Mouse (Mus musculus) gastrocnemius, adult 18-20 months (tissue): ENCODE results near the gene Sp3. TPM values are rescaled to one million over a fixed set of nuclear protein-coding genes. Genes with fewer than 3 reads are reported as not detected.
"Not testable (repeated sequence)": the region's sequence is repeated elsewhere in the genome, so short reads cannot be mapped to it uniquely, and the experiment has no call there.

ENCODE experiments used
- DNase-seq: peaks from one replicate; pipeline ENCODE4 v3.0.0; 2021; ENCODE audit warnings: low spot score
- total RNA-seq, 2 experiments: library from RNA; stranded (reverse); gene quantifications; 2 replicates each; pipeline ENCODE4 v1.2.3; 2021

Gene Sp3
- total RNA-seq, 2 experiments from 2014 or later: 17.2 to 20.5 TPM

GRCm38 (mm10) chr2:72994165-72994564 lies 13.9 kb upstream of the Sp3 start:
- no peak for DNase-seq

GRCm38 (mm10) chr2:72992497-72992896 lies 12.3 kb upstream of the Sp3 start:
- DNase-seq: no peak

- DNase-seq: not testable (repeated sequence)
These were observed 8.7 kb upstream of the Sp3 start for GRCm38 (mm10) chr2:72988945-72989344.

GRCm38 (mm10) chr2:72986616-72987015 lies 6.4 kb upstream of the Sp3 start, which contains the start of gene Gm11084:
Gm11084 (minus strand) TSS chr2:72986716.
- DNase-seq: no peak

- no peak for DNase-seq
These were observed 5.3 kb upstream of the Sp3 start for GRCm38 (mm10) chr2:72985516-72985915.

GRCm38 (mm10) chr2:72984806-72985205 lies 4.6 kb upstream of the Sp3 start:
- no peak for DNase-seq

- DNase-seq: no peak
These were observed 3.0 kb upstream of the Sp3 start for GRCm38 (mm10) chr2:72983211-72983610.

- no peak for DNase-seq
These were observed 2.0 kb upstream of the Sp3 start for GRCm38 (mm10) chr2:72982110-72982785.

- no peak for DNase-seq
These were observed 1.3 kb upstream of the Sp3 start for GRCm38 (mm10) chr2:72981441-72982109.

GRCm38 (mm10) chr2:72981075-72981420 lies 802 bp upstream of the Sp3 start:
- DNase-seq: no peak

GRCm38 (mm10) chr2:72979659-72980071 lies 581 bp downstream of the Sp3 start:
- DNase-seq: peak; percentile 85

- peak; percentile 89 for DNase-seq
These were observed 1.2 kb downstream of the Sp3 start for GRCm38 (mm10) chr2:72978901-72979658.

GRCm38 (mm10) chr2:72978473-72978872 lies 1.8 kb downstream of the Sp3 start:
- peak; percentile 38 for DNase-seq

- no peak for DNase-seq
These were observed 3.0 kb downstream of the Sp3 start for GRCm38 (mm10) chr2:72977272-72977671.

- no peak for DNase-seq
These were observed 4.2 kb downstream of the Sp3 start for GRCm38 (mm10) chr2:72976036-72976435.

- DNase-seq: no peak
These were observed 9.4 kb downstream of the Sp3 start for GRCm38 (mm10) chr2:72970831-72971230.

- no peak for DNase-seq
These were observed 9.9 kb downstream of the Sp3 start for GRCm38 (mm10) chr2:72970302-72970701.

GRCm38 (mm10) chr2:72968536-72968935 lies 11.7 kb downstream of the Sp3 start:
- DNase-seq: no peak

GRCm38 (mm10) chr2:72965450-72965849 lies 14.8 kb downstream of the Sp3 start:
- DNase-seq: no peak

- no peak for DNase-seq
These were observed 23.8 kb downstream of the Sp3 start for GRCm38 (mm10) chr2:72956415-72956814.

GRCm38 (mm10) chr2:72952979-72953378 lies 27.3 kb downstream of the Sp3 start:
- DNase-seq: no peak

- no peak for DNase-seq
These were observed 44.3 kb downstream of the Sp3 start for GRCm38 (mm10) chr2:72935937-72936336.
